Mouse (Mus musculus) CD8-positive naive resting alpha-beta T cell, adult 2 months (primary cell): ENCODE measurements around the gene Slc20a1.

Source experiments
- DNase-seq, 2 experiments: peaks; one replicate each; pipeline ENCODE4 v3.0.0; 2022; ENCODE audit warnings: low read depth in 2 of 2, low spot score in 2 of 2

The Slc20a1 gene

DNA sequence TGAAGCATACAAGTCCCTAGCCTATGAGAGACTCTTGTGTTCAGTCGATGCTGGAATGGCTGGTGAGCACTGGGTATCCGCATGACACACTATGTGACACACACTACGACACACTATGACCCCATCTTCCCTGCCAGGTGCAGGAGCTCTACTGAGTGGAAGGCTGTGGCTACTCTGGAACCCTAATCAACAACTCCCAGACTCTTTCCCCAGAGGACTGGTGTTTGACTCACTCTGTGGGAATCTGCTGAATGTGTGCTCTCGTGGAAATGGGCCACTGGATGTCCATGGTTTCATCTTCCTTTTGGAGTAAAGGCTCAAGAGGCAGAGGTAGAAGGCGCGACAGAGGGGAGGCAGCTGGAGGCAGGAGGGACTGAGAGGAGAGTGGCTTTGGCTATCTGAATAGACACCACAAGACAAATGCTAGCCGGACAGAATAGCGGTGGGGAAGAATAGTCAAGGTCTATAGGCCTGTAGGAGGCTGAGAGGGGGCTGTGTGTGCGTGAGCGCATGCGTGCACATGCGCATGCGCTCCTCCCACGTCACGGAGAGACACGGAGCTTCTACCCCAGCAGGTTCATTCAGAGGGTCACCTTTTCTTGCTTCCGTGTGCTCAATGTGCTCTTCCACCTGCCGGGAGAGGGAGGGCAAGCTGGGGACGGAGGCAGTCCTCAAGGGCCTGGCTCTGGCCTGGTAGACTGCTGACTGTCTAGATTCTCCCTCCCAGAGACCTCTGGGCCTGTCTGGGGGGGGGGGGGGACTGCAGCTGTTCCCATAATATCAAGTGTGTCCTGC is 54.5 kb downstream of the Slc20a1 start:
- no peak for DNase-seq

DNA sequence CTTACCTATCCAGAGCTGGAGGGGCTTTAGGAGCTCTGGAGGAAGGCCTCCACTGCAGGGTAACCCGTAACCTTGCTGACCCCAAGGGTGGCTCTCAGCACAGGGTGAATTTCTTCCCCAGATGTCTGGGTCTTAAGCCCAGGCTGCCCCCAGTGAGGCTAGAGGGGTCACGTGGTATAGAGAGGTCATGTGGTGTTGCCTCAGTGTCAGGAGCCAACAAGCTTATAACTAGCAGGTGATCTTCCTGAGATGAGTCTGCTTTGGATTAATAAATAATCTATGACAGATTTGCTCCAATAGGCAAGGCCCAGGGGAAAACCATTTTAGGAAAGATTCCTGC is 55.0 kb downstream of the Slc20a1 start:
- no peak for DNase-seq

DNA sequence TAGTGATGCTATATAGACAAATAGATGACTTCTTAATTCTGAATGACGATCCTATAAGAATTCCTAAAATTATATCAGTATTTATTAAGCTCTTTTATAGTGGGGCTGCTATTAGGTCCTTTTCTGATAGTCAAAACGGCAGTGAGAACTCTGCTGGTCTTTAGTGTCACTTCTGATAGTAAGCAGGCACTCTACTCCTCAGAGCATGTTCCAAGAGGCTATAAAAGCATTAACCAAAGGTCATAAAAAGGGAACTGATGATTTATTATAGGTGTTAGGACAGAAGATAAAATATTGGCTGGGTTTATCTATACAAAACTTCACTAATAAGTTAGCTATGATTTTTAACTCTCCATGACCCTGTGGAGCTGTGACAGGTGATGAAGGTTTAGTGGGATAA is 55.5 kb downstream of the Slc20a1 start:
- DNase-seq, result no peak

DNA sequence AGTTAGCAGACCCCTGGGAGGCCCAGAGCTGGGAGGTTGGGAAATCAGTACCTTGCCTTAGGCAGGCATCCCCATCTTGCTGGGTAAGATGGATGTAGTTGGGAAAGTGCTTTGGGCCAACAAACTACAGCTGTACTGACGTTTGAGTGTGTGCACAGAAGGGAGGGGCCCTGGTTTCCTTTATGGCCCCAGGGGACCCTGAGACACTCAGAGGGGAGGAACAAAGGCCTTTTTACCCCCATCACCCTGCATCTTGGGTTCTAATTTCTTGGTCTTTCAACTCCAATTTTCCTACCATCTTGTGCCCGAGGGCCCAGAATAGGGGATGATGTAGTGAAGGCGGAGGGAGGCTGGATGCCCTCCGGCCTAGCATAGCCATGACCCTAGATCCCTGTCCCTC is 57.4 kb downstream of the Slc20a1 start:
- DNase-seq, result no peak

DNA sequence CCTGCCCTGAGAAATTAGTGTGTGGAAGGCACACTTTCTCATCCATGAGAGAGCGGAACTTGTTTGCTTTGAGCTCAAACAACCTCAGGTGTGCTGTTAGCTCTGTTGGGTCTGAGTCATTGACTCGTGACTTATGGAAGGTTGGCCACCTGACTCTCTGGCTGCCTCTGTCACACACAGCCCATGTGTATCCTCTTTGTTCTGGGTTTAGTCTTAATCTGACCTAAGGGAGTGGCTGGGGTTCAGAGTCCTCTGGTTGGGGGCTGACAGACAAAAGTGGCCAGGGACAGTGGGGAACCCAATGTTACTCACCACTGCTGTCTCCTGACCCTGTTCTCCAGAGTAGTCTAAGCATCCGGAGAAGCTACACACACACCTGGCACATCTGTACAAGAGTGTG is 59.5 kb downstream of the Slc20a1 start:
- no peak for DNase-seq

DNA sequence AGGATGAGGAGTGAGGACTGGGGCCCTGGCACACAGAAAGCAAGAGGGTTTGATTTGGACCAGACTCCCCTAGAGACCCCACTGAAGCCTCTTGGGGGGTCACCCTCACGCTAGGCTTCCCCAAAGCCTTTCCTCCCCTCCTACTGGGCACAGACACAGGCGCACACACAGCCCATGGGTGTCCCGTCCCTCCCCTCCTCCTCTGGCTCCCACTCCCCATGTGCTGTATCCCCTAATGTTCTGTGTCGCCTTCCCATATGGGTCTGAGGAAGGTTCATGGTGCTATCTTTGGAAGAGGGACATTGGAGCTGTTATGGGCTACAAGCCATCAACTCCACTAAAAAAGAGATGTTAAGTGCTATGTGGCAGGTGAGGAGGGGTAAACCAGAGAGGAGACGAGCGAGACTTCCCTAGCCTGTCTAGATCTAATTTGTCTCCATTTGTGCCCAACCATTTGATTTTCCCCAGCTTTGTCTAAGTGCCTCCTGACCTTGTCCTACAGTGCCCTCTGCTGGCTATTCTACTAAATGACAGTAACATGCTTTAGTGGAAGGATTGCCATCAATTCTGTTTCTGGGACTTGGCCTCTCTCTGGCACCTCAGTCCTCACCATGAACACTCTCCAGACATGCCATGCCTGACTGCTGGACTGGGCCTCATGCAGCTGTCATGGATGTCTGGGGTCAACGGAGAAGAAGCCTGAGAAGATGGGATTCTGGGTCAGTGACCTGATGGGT is 60.1 kb downstream of the Slc20a1 start:
- DNase-seq, result peak; percentile 67 to 77

DNA sequence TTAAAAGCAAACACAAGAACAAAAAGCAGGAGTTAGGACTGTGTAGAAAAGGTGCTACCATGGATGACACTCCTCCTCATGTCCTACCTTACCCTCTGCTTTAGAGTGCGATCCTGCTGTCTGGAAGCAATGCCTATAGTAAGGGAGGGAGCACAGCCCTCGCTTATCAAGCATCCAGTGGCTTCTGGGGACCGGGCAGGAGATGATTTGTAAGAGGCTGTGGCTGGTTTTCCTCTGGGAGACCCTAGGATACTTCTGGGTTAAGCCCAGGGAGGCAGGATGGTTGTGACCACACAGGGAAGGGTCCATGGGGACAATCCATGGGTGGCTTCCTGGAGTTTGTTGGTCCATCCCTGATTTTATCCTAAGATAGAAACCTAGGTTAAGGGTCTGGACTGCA is 62.1 kb downstream of the Slc20a1 start:
- DNase-seq, result no peak
